Mouse (Mus musculus) frontal cortex, postnatal 14 days (tissue): Measurements from ENCODE around the gene Pkdrej.

Experiments used
- DNase-seq, 2 experiments: peaks; one replicate each; pipeline ENCODE4 v3.0.0; 2022; ENCODE audit warnings: low spot score in 2 of 2

The Pkdrej gene

DNA sequence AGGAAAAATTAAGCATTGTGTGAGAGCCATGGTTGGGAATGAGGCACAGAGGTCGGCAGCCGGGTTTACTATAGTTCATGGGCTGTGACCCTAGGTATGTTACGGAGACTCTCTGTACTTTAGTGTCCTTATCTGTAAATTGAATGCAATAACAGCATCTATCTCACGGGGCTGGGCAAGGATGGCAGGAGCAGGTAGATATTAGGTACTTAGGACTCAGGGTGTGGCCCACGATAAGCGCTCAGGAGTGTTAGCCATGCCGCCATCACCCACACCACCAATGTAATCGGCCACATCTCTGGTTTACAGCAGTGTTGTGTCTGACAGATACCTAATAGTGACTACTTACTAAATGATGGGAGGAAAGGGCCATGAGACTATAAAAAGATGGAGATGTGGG, 52.5 kb downstream of the Pkdrej start:
- no peak for DNase-seq

DNA sequence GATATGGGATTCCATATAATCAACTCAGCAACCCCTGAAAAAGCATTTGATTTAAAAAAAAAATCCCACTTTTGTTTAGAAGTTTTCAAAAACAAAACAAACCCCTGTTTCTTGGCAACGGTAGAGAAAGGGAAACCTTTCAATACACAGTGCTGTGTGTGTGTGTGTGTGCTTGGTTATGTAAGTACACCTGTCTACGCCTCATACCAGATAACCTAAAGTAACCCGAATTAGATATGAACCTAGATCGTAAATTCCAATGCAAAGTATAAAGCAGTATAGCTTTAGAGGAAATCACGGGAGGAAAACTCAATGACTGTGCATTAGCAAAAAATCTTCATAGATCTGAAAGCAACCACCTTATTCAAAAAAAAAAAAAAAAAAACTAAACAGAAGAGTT, 54.9 kb downstream of the Pkdrej start:
- no peak for DNase-seq

DNA sequence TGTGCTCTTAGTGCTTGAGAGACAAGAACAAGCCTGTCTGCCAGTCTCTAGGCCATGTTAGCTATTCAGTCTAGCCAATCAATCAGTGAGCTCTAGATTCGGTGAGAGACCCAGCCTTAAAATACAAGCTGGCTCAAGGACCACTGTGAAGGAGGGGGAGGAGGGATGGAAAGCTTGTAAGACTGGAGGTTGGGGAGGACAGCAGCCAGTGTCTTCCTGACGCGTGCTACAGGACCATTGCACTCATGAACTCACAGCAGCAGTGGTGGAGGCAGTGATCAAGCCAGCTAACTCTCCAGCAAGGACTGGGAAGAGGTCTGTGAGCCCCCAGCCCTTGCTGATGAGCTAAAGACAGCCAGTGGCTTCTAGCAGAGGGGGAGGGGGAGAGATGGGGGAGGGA, 56.5 kb downstream of the Pkdrej start:
- no peak for DNase-seq
